ENCODE assay signal across 12 mouse cellular contexts in the genomic region with DNA sequence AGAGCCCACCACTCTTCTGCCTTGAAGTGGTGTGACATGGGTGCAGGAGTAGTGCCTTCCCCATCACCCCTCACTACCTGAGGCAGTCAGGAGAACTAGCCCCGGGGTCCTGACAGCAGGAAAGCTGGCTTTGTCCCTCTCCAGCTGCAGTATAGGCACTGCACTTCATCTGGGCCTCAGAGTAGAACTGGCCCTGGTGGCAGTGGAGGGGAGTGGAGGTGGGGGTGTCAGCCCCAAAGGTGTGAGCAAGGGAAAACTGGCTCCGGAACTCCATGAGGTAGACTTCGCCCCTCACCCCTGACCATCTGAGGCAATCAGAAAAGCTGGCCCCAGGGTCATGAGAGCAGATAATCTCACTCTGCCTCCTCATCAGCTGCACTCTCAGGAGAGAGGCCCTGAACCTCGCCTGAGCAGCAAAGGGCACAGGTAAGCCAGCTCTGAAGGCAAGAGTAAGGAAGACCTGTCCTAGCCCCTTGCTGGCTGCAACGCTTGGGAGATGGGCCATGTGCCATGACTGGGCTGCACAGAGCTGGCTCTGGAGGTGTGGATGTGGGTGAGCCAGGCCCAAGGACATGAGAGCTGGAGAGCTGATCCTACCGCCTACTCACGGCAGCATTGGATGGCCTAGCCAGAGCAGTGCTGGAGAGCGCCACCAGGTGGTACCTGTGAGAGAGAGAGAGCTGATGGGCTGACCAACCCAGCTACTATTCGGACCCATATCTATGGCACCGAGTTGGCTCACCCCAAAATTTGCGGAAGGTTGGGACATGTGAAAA.
DNase-seq lines count a peak whose midpoint lies in the region; ATAC-seq lines count a peak whose summit lies in the region.
"Had no signal": no experiment of that assay in that cellular context is flagged by ENCODE, and none has a peak within 500 bp of the region (broad histone marks: within the 10 kb centered on the region; RNA-seq: fewer than 3 reads in every experiment).

No protein-coding gene starts in this region.

- no peak overlapping the region for H3K4me2 ChIP-seq in hindbrain, embryonic 14.5 days (replicated peaks)
- H3K4me2 ChIP-seq in hindbrain, embryonic 16.5 days (ENCODE audit: low read length): no peak overlapping the region
- H3K4me2 ChIP-seq in neural tube, embryonic 14.5 days (ENCODE audit: low read depth, low read length): no peak overlapping the region
- no peak overlapping the region for H3K4me2 ChIP-seq in neural tube, embryonic 15.5 days
- H3K4me2 ChIP-seq in embryonic facial prominence, embryonic 12.5 days (replicated peaks): no peak overlapping the region
- no peak overlapping the region for H3K4me2 ChIP-seq in stomach, embryonic 15.5 days

- DNase-seq in hindbrain, embryonic 14.5 days (ENCODE audit: low spot score): no peak
- DNase-seq in Muller cell, postnatal 12 days (ENCODE audit: inconsistent ontology term): no peak
- DNase-seq: gastrocnemius, postnatal 14 days; kidney, adult 2 months; layer of hippocampus, adult 9-11 months; right cerebral cortex, postnatal 4 days had no signal

- no peaks in the 10 kb centered on the region for H3K27me3 ChIP-seq in hindbrain, embryonic 14.5 days (ENCODE audit: control insufficient read depth, insufficient read depth, low read length)
- no peaks in the 10 kb centered on the region for H3K27me3 ChIP-seq in hindbrain, embryonic 16.5 days (replicated peaks; ENCODE audit: control insufficient read depth, insufficient read depth, low read length)
- no peaks in the 10 kb centered on the region for H3K27me3 ChIP-seq in neural tube, embryonic 14.5 days (ENCODE audit: control insufficient read depth, insufficient read depth, low read length)
- H3K27me3 ChIP-seq in neural tube, embryonic 15.5 days (replicated peaks): no peaks in the 10 kb centered on the region
- no peaks in the 10 kb centered on the region for H3K27me3 ChIP-seq in embryonic facial prominence, embryonic 12.5 days
- no peaks in the 10 kb centered on the region for H3K27me3 ChIP-seq in stomach, embryonic 15.5 days (replicated peaks)

- ATAC-seq in hindbrain, embryonic 14.5 days (ENCODE audit: low FRiP score): peak; percentile 34
- ATAC-seq in hindbrain, embryonic 16.5 days: no peak
- peak; percentile 38 for ATAC-seq in neural tube, embryonic 14.5 days (ENCODE audit: low read depth)
- no peak; the same call in 1 of the 2 replicates for ATAC-seq in neural tube, embryonic 15.5 days (ENCODE audit: low FRiP score)
- ATAC-seq in embryonic facial prominence, embryonic 12.5 days (ENCODE audit: insufficient number of reproducible peaks, insufficient read depth, low FRiP score, low TSS enrichment): peak; percentile 53; the same call in 1 of the 2 replicates
- ATAC-seq in stomach, embryonic 15.5 days (ENCODE audit: insufficient read depth, low FRiP score, low read depth): peak; percentile 18; the same call in 1 of the 2 replicates

- H3K9ac ChIP-seq in hindbrain, embryonic 14.5 days: no peak overlapping the region
- no peak overlapping the region for H3K9ac ChIP-seq in hindbrain, embryonic 16.5 days (ENCODE audit: low read depth, low read length)
- H3K9ac ChIP-seq in neural tube, embryonic 14.5 days (replicated peaks; ENCODE audit: low read depth, low read length): no peak overlapping the region
- no peak overlapping the region for H3K9ac ChIP-seq in neural tube, embryonic 15.5 days (replicated peaks)
- no peak overlapping the region for H3K9ac ChIP-seq in embryonic facial prominence, embryonic 12.5 days
- no peak overlapping the region for H3K9ac ChIP-seq in stomach, embryonic 15.5 days

- no peak overlapping the region for H3K4me3 ChIP-seq in hindbrain, embryonic 14.5 days (replicated peaks; ENCODE audit: low read length)
- no peak overlapping the region for H3K4me3 ChIP-seq in hindbrain, embryonic 16.5 days (ENCODE audit: low read length)
- H3K4me3 ChIP-seq in neural tube, embryonic 14.5 days (ENCODE audit: low read depth, low read length): no peak overlapping the region
- H3K4me3 ChIP-seq in neural tube, embryonic 15.5 days (replicated peaks): no peak overlapping the region
- no peak overlapping the region for H3K4me3 ChIP-seq in embryonic facial prominence, embryonic 12.5 days
- H3K4me3 ChIP-seq in stomach, embryonic 15.5 days (replicated peaks): no peak overlapping the region
- H3K4me3 ChIP-seq: midbrain, embryonic 10.5 days had no signal

- H3K9me3 ChIP-seq in hindbrain, embryonic 14.5 days (ENCODE audit: control insufficient read depth, low read length): no peaks in the 10 kb centered on the region
- H3K9me3 ChIP-seq in hindbrain, embryonic 16.5 days (ENCODE audit: control insufficient read depth, low read length): no peaks in the 10 kb centered on the region
- no peaks in the 10 kb centered on the region for H3K9me3 ChIP-seq in neural tube, embryonic 14.5 days (ENCODE audit: control insufficient read depth, low read length)
- no peaks in the 10 kb centered on the region for H3K9me3 ChIP-seq in neural tube, embryonic 15.5 days (replicated peaks)
- no peaks in the 10 kb centered on the region for H3K9me3 ChIP-seq in embryonic facial prominence, embryonic 12.5 days
- H3K9me3 ChIP-seq in stomach, embryonic 15.5 days: no peaks in the 10 kb centered on the region
- H3K9me3 ChIP-seq: midbrain, embryonic 10.5 days had no signal

- H3K4me1 ChIP-seq in hindbrain, embryonic 14.5 days (replicated peaks; ENCODE audit: control insufficient read depth, insufficient read depth, low read length): no peaks in the 10 kb centered on the region
- H3K4me1 ChIP-seq in hindbrain, embryonic 16.5 days (ENCODE audit: control insufficient read depth, insufficient read depth, low read depth, low read length): no peaks in the 10 kb centered on the region
- H3K4me1 ChIP-seq in neural tube, embryonic 14.5 days (ENCODE audit: control insufficient read depth, insufficient read depth, low read length): no peaks in the 10 kb centered on the region
- H3K4me1 ChIP-seq in neural tube, embryonic 15.5 days: no peaks in the 10 kb centered on the region
- H3K4me1 ChIP-seq in embryonic facial prominence, embryonic 12.5 days: no peaks in the 10 kb centered on the region
- no peaks in the 10 kb centered on the region for H3K4me1 ChIP-seq in stomach, embryonic 15.5 days
- H3K4me1 ChIP-seq: midbrain, embryonic 10.5 days had no signal

- H3K27ac ChIP-seq in hindbrain, embryonic 14.5 days: no peak overlapping the region
- no peak overlapping the region for H3K27ac ChIP-seq in hindbrain, embryonic 16.5 days (ENCODE audit: low read depth, low read length)
- no peak overlapping the region for H3K27ac ChIP-seq in neural tube, embryonic 14.5 days (ENCODE audit: low read depth, low read length)
- H3K27ac ChIP-seq in neural tube, embryonic 15.5 days (replicated peaks): no peak overlapping the region
- H3K27ac ChIP-seq in embryonic facial prominence, embryonic 12.5 days: no peak overlapping the region
- no peak overlapping the region for H3K27ac ChIP-seq in stomach, embryonic 15.5 days
- H3K27ac ChIP-seq: midbrain, embryonic 10.5 days had no signal

- no peaks in the 10 kb centered on the region for H3K36me3 ChIP-seq in hindbrain, embryonic 14.5 days (replicated peaks; ENCODE audit: control insufficient read depth, insufficient read depth)
- no peaks in the 10 kb centered on the region for H3K36me3 ChIP-seq in hindbrain, embryonic 16.5 days (ENCODE audit: control insufficient read depth, insufficient read depth, low read length)
- no peaks in the 10 kb centered on the region for H3K36me3 ChIP-seq in neural tube, embryonic 14.5 days (ENCODE audit: control insufficient read depth, insufficient read depth, low read length)
- no peaks in the 10 kb centered on the region for H3K36me3 ChIP-seq in neural tube, embryonic 15.5 days
- H3K36me3 ChIP-seq in embryonic facial prominence, embryonic 12.5 days: no peaks in the 10 kb centered on the region
- H3K36me3 ChIP-seq in stomach, embryonic 15.5 days: no peaks in the 10 kb centered on the region
- H3K36me3 ChIP-seq: midbrain, embryonic 10.5 days had no signal

- 81% methylated on average over 11 of the region's 11 CpGs for WGBS in hindbrain, embryonic 14.5 days
- WGBS in hindbrain, embryonic 16.5 days: 79% methylated on average over 11 of the region's 11 CpGs
- WGBS in neural tube, embryonic 14.5 days: 83% methylated on average over 11 of the region's 11 CpGs
- WGBS in neural tube, embryonic 15.5 days: 84% methylated on average over 11 of the region's 11 CpGs
- 74% methylated on average over 11 of the region's 11 CpGs for WGBS in embryonic facial prominence, embryonic 12.5 days
- 75% methylated on average over 11 of the region's 11 CpGs for WGBS in stomach, embryonic 15.5 days

Comparison
In these comparisons a context has a peak if more than half of its experiments do, and no peak if none do; other contexts are left out.
1. ATAC-seq: peak in hindbrain, embryonic 14.5 days (single experiment), neural tube, embryonic 14.5 days (single experiment), embryonic facial prominence, embryonic 12.5 days (single experiment) and stomach, embryonic 15.5 days (single experiment); none in hindbrain, embryonic 16.5 days (single experiment) and neural tube, embryonic 15.5 days (single experiment).